Mouse (Mus musculus) ES-E14 (cell line): ENCODE results near the gene Hist1h4d. TPM values are rescaled to one million over a fixed set of nuclear protein-coding genes. Genes with fewer than 3 reads are reported as not detected.

Experiments used
- DNase-seq: peaks from one replicate; pipeline ENCODE4 v3.0.0-alpha.2; 2013; ENCODE audit warnings: low read depth, low spot score
- H3K27ac ChIP-seq: 2 replicates; pipeline ENCODE4 v1.5.1; 2012; ENCODE audit warnings: low read depth, mild to moderate bottlenecking, low read length, moderate library complexity, mixed read lengths; ENCODE audit not compliant: poor library complexity, insufficient read depth, severe bottlenecking
- H3K36me3 ChIP-seq: 2 replicates; pipeline ENCODE4 v1.6.1; 2012; ENCODE audit warnings: mild to moderate bottlenecking, low read length, moderate library complexity, mixed read lengths; ENCODE audit not compliant: control insufficient read depth, poor library complexity, insufficient read depth, severe bottlenecking
- H3K4me1 ChIP-seq, 2 experiments: fragments of 150-350 bp in 1 of 2; sonication (generic) in 1 of 2; 2 replicates each; pipeline ENCODE4 v1.6.1; 2012; ENCODE audit warnings: low read length in 2 of 2, mild to moderate bottlenecking in 1 of 2, mixed read lengths in 1 of 2; ENCODE audit not compliant: control insufficient read depth in 2 of 2, insufficient read depth in 2 of 2, poor library complexity in 1 of 2
- H3K4me3 ChIP-seq, 2 experiments: fragments of 150-350 bp in 1 of 2; sonication (generic) in 1 of 2; 2 replicates each; pipeline ENCODE4 v1.5.1; 2012; ENCODE audit warnings: low read length in 2 of 2, low read depth in 1 of 2, mild to moderate bottlenecking in 1 of 2, mixed read lengths in 1 of 2; ENCODE audit not compliant: insufficient read depth in 1 of 2, poor library complexity in 1 of 2, severe bottlenecking in 1 of 2
- H3K9ac ChIP-seq: 2 replicates; pipeline ENCODE4 v1.6.1; 2012; ENCODE audit warnings: low read depth, mild to moderate bottlenecking, low read length, mixed read lengths; ENCODE audit not compliant: poor library complexity, insufficient read depth, severe bottlenecking
- H3K9me3 ChIP-seq: fragments of 150-350 bp; sonication (generic); 2 replicates; pipeline ENCODE4 v1.6.1; 2012; ENCODE audit warnings: low read depth, mild to moderate bottlenecking, low read length; ENCODE audit not compliant: control insufficient read depth, insufficient read depth
- ZNF384 ChIP-seq: IDR thresholded peaks from 2 replicates; pipeline ENCODE4 v1.6.1; 2012; ENCODE audit warnings: low read depth, low read length, inconsistent platforms
- in situ Hi-C, 2 experiments: fragments of 600-800 bp; cut with MboI; formaldehyde crosslinking; loops; one replicate each; pipeline ENCODE4 v1.15.1; 2025; ENCODE audit warnings: low sequenced_read_pairs in 2 of 2, inconsistent platforms in 1 of 2; ENCODE audit not compliant: unreplicated experiment in 2 of 2
- total RNA-seq: library from RNA; depleted of rRNA; stranded (reverse); fragments of 300-350 nt; gene quantifications from 2 replicates; pipeline ENCODE4 v1.2.3, GENCODE M21; 2012; rRNA removed

The Hist1h4d gene
- total RNA-seq, 1 experiment, result 869 TPM

- no peak for TF ChIP-seq ZNF384
- Histone ChIP-seq H3K27ac (no peak overlapping the region), H3K36me3 (no peaks in the 10 kb centered on the region), H3K9ac (no peak overlapping the region), H3K4me3 (no peak overlapping the region), H3K4me1 (no peaks in the 10 kb centered on the region), H3K9me3 (no peaks in the 10 kb centered on the region)
- DNase-seq, result no peak
- in situ Hi-C loops, result loop anchor here in 1 of 2 experiments (5.0 kb wide), 1 partner anchor 52 kb away; the partner anchor contains the start of genes Hist1h2ac and Hist1h2bc
Observed at GRCm38 (mm10) chr13:23630653-23631052, 49.3 kb downstream of the Hist1h4d start.

Other genes starting within 250 kb of the Hist1h4d start
- gene Zfp322a, start 212.4 kb upstream of the Hist1h4d start, total RNA-seq, result 15.8 and 15.9 TPM in 2 replicates
- gene Abt1, start 157.7 kb upstream of the Hist1h4d start, total RNA-seq, result 10.5 and 15.5 TPM in 2 replicates
- 0.11 and 0.62 TPM in 2 replicates for gene Btn1a1, start 115.7 kb upstream of the Hist1h4d start, total RNA-seq
- 0.95 and 1.5 TPM in 2 replicates for gene Btn2a2, start 92.7 kb upstream of the Hist1h4d start, total RNA-seq
- gene Hist1h4h, start 50.5 kb upstream of the Hist1h4d start, total RNA-seq, result 2,382 and 2,804 TPM in 2 replicates
- 1,402 and 1,887 TPM in 2 replicates for gene Hist1h2af, start 47.7 kb upstream of the Hist1h4d start, total RNA-seq
- gene Hist1h3g, start 46.2 kb upstream of the Hist1h4d start, total RNA-seq, result 436 and 621 TPM in 2 replicates
- 98.5 and 146 TPM in 2 replicates for gene Hist1h2bh, start 38.2 kb upstream of the Hist1h4d start, total RNA-seq
- gene Hist1h3f, start 37.5 kb upstream of the Hist1h4d start, total RNA-seq, result 245 and 289 TPM in 2 replicates
- gene Hist1h4f, start 29.9 kb upstream of the Hist1h4d start, total RNA-seq, result 1,886 and 2,172 TPM in 2 replicates
- gene Hist1h1d, start 28.3 kb upstream of the Hist1h4d start, total RNA-seq, result 68.4 and 97.6 TPM in 2 replicates
- 792 and 864 TPM in 2 replicates for gene Hist1h3e, start 19.2 kb upstream of the Hist1h4d start, total RNA-seq
- 587 and 755 TPM in 2 replicates for gene Hist1h2ae, start 10.4 kb upstream of the Hist1h4d start, total RNA-seq
- gene Hist1h2bg, start 10.2 kb upstream of the Hist1h4d start, total RNA-seq, result 1,383 and 2,074 TPM in 2 replicates
- gene Hist1h2bf, start 7.4 kb upstream of the Hist1h4d start, total RNA-seq, result 677 and 970 TPM in 2 replicates
- gene Hist1h2ad, start 7.2 kb upstream of the Hist1h4d start, total RNA-seq, result 1,000 and 1,148 TPM in 2 replicates
- gene Hist1h3d, start 5.8 kb upstream of the Hist1h4d start, total RNA-seq, result 80.2 and 103 TPM in 2 replicates
- 119 and 195 TPM in 2 replicates for gene Hist1h2be, start 39.5 kb downstream of the Hist1h4d start, total RNA-seq
- 131 and 207 TPM in 2 replicates for gene Hist1h1e, start 41.0 kb downstream of the Hist1h4d start, total RNA-seq
- gene Hist1h2ac, start 102.3 kb downstream of the Hist1h4d start, total RNA-seq, result 112 and 141 TPM in 2 replicates
- gene Hist1h2bc, start 102.6 kb downstream of the Hist1h4d start, total RNA-seq, result 355 and 545 TPM in 2 replicates
- gene Hist1h1t, start 114.2 kb downstream of the Hist1h4d start, total RNA-seq, result 7.7 and 13.3 TPM in 2 replicates
- 326 and 496 TPM in 2 replicates for gene Hist1h4c, start 116.9 kb downstream of the Hist1h4d start, total RNA-seq
- gene Hfe, start 129.3 kb downstream of the Hist1h4d start, total RNA-seq, result 1.1 and 1.5 TPM in 2 replicates
- gene Hist1h1c, start 157.2 kb downstream of the Hist1h4d start, total RNA-seq, result 379 and 496 TPM in 2 replicates
- 970 and 1,161 TPM in 2 replicates for gene Hist1h3c, start 164.0 kb downstream of the Hist1h4d start, total RNA-seq
- 1,224 and 1,736 TPM in 2 replicates for gene Hist1h2bb, start 165.1 kb downstream of the Hist1h4d start, total RNA-seq
- 2,399 and 2,956 TPM in 2 replicates for gene Hist1h2ab, start 169.5 kb downstream of the Hist1h4d start, total RNA-seq
- 667 and 954 TPM in 2 replicates for gene Hist1h3b, start 170.7 kb downstream of the Hist1h4d start, total RNA-seq
- gene Hist1h4b, start 175.4 kb downstream of the Hist1h4d start, total RNA-seq, result 1,054 and 1,339 TPM in 2 replicates
- gene Hist1h4a, start 179.6 kb downstream of the Hist1h4d start, total RNA-seq, result 1,331 and 1,744 TPM in 2 replicates
- 470 and 728 TPM in 2 replicates for gene Hist1h3a, start 180.8 kb downstream of the Hist1h4d start, total RNA-seq
- gene Hist1h1a, start 182.1 kb downstream of the Hist1h4d start, total RNA-seq, result 1,149 and 1,468 TPM in 2 replicates
- gene Trim38, start 188.3 kb downstream of the Hist1h4d start, total RNA-seq, result 0.21 and 0.40 TPM in 2 replicates
- gene Slc17a2, start 225.4 kb downstream of the Hist1h4d start, total RNA-seq, result not detected in 2 replicates